Mouse (Mus musculus) limb, embryonic 10.5 days (tissue): ENCODE measurements at regions not wholly inside any gene's neighbourhood (a gene's known extent, or its start where the extent isn't known, plus 50 kb on each side); places are given as distances from the start of the nearest gene placed in this dataset.
A peak's percentile ranks its signal among the peaks of the same experiment; 100 is the strongest.

ENCODE experiments used
- DNase-seq: peaks from one replicate; pipeline ENCODE4 v3.0.0-alpha.2; 2017; ENCODE audit warnings: low spot score
- H3K27ac ChIP-seq: fragments of 300-500 bp; sonication (generic); 2 replicates; pipeline ENCODE4 v1.5.1; 2016; ENCODE audit warnings: mild to moderate bottlenecking
- H3K27me3 ChIP-seq: fragments of 300-500 bp; sonication (generic); 2 replicates; pipeline ENCODE4 v1.6.1; 2016; ENCODE audit warnings: low read depth, mild to moderate bottlenecking; ENCODE audit not compliant: poor library complexity, severe bottlenecking
- H3K36me3 ChIP-seq: fragments of 300-500 bp; sonication (generic); 2 replicates; pipeline ENCODE4 v1.6.1; 2016; ENCODE audit warnings: mild to moderate bottlenecking, moderate library complexity
- H3K4me1 ChIP-seq: fragments of 300-500 bp; sonication (generic); 2 replicates; pipeline ENCODE4 v1.6.1; 2016
- H3K4me3 ChIP-seq: fragments of 300-500 bp; sonication (generic); 2 replicates; pipeline ENCODE4 v1.5.1; 2016; ENCODE audit warnings: mild to moderate bottlenecking, moderate library complexity
- H3K9me3 ChIP-seq: fragments of 300-500 bp; sonication (generic); replicated peaks from 2 replicates; pipeline ENCODE4 v1.6.1; 2016; ENCODE audit warnings: mild to moderate bottlenecking
- WGBS: fragments of 180-500 bp; shearing (Covaris S2); methylation state at CpG from one replicate; pipeline ENCODE4 v1.1.7; 2016; 5-methylcytosine and 5-hydroxymethylcytosine counted together

GRCm38 (mm10) chr12:27076107-27076738 is 266.2 kb downstream of the Sox11 start:
- DNase-seq, result no peak
- Histone ChIP-seq H3K27me3 (no peaks in the 10 kb centered on the region), H3K9me3 (no peaks in the 10 kb centered on the region), H3K36me3 (no peaks in the 10 kb centered on the region), H3K27ac (no peak overlapping the region), H3K4me1 (peaks cover 10% of the 10 kb centered on the region; the same call in 1 of the 2 replicates), H3K4me3 (no peak overlapping the region)
- 65% methylated on average over 6 of the region's 6 CpGs for WGBS

GRCm38 (mm10) chr12:27065011-27065517 is 277.3 kb downstream of the Sox11 start:
- DNase-seq, result no peak
- Histone ChIP-seq H3K36me3 (no peaks in the 10 kb centered on the region), H3K4me3 (no peak overlapping the region), H3K9me3 (no peaks in the 10 kb centered on the region), H3K27ac (no peak overlapping the region), H3K27me3 (peaks cover 18% of the 10 kb centered on the region; the same call in 1 of the 2 replicates), H3K4me1 (peaks cover 35% of the 10 kb centered on the region)
- WGBS, result 30% methylated on average over 9 of the region's 9 CpGs

- WGBS, result 93% methylated on average over 4 of the region's 4 CpGs
- H3K27me3 ChIP-seq, result peaks cover 18% of the 10 kb centered on the region; the same call in 1 of the 2 replicates
- no peaks in the 10 kb centered on the region for H3K36me3 ChIP-seq
- no peak overlapping the region for H3K27ac ChIP-seq
- peaks cover 33% of the 10 kb centered on the region for H3K4me1 ChIP-seq
- DNase-seq, result no peak
- no peaks in the 10 kb centered on the region for H3K9me3 ChIP-seq
- no peak overlapping the region for H3K4me3 ChIP-seq
These were observed 278.9 kb downstream of the Sox11 start for GRCm38 (mm10) chr12:27063518-27063917.

GRCm38 (mm10) chr12:27062511-27063264 is 279.7 kb downstream of the Sox11 start:
- H3K27me3 ChIP-seq, result peaks cover 18% of the 10 kb centered on the region; the same call in 1 of the 2 replicates
- 76% methylated on average over 6 of the region's 6 CpGs for WGBS
- no peak for DNase-seq
- peaks cover 37% of the 10 kb centered on the region for H3K4me1 ChIP-seq
- peak overlapping the region; percentile 50 for H3K4me3 ChIP-seq
- H3K27ac ChIP-seq, result peak overlapping the region; percentile 90
- no peaks in the 10 kb centered on the region for H3K9me3 ChIP-seq
- no peaks in the 10 kb centered on the region for H3K36me3 ChIP-seq

- H3K4me1 ChIP-seq, result peaks cover 37% of the 10 kb centered on the region
These were observed 280.3 kb downstream of the Sox11 start for GRCm38 (mm10) chr12:27062061-27062461.

GRCm38 (mm10) chr12:27060899-27061762 is 281.2 kb downstream of the Sox11 start:
- Histone ChIP-seq H3K4me3 (peak overlapping the region; percentile 50), H3K27ac (peak overlapping the region; percentile 90), H3K9me3 (no peaks in the 10 kb centered on the region), H3K36me3 (no peaks in the 10 kb centered on the region), H3K27me3 (peaks cover 13% of the 10 kb centered on the region; the same call in 1 of the 2 replicates), H3K4me1 (peaks cover 37% of the 10 kb centered on the region)
- DNase-seq, result peak; percentile 53
- 25% methylated on average over 17 of the region's 17 CpGs for WGBS

More at GRCm38 (mm10) chr12:27062061-27062461, 280.3 kb downstream of the Sox11 start:
- DNase-seq, result peak; percentile 75
- no peaks in the 10 kb centered on the region for H3K9me3 ChIP-seq
- WGBS, result 3% methylated on average over 10 of the region's 10 CpGs
- H3K27me3 ChIP-seq, result peaks cover 18% of the 10 kb centered on the region; the same call in 1 of the 2 replicates
- H3K27ac ChIP-seq, result peak overlapping the region; percentile 90
- H3K4me3 ChIP-seq, result peak overlapping the region; percentile 50
- H3K36me3 ChIP-seq, result no peaks in the 10 kb centered on the region

GRCm38 (mm10) chr12:27059885-27060284 is 282.5 kb downstream of the Sox11 start:
- H3K36me3 ChIP-seq, result no peaks in the 10 kb centered on the region
- peak; percentile 59 for DNase-seq
- no peaks in the 10 kb centered on the region for H3K9me3 ChIP-seq
- no peak overlapping the region for H3K4me3 ChIP-seq
- H3K27me3 ChIP-seq, result peaks cover 3% of the 10 kb centered on the region; the same call in 1 of the 2 replicates
- 31% methylated on average over 4 of the region's 4 CpGs for WGBS
- peaks cover 34% of the 10 kb centered on the region for H3K4me1 ChIP-seq
- no peak overlapping the region for H3K27ac ChIP-seq

- no peaks in the 10 kb centered on the region for H3K9me3 ChIP-seq
- no peaks in the 10 kb centered on the region for H3K27me3 ChIP-seq
- H3K27ac ChIP-seq, result no peak overlapping the region; the same call in 1 of the 2 replicates
- H3K36me3 ChIP-seq, result no peaks in the 10 kb centered on the region
- DNase-seq, result no peak
- WGBS, result 92% methylated on average over 4 of the region's 4 CpGs
- H3K4me3 ChIP-seq, result no peak overlapping the region
- H3K4me1 ChIP-seq, result peaks cover 4% of the 10 kb centered on the region; the same call in 1 of the 2 replicates
These were observed 288.0 kb downstream of the Sox11 start for GRCm38 (mm10) chr12:27054411-27054810.

- Histone ChIP-seq H3K4me3 (no peak overlapping the region), H3K36me3 (no peaks in the 10 kb centered on the region), H3K27ac (no peak overlapping the region), H3K9me3 (no peaks in the 10 kb centered on the region), H3K27me3 (no peaks in the 10 kb centered on the region), H3K4me1 (no peaks in the 10 kb centered on the region)
- DNase-seq, result no peak
- 84% methylated on average over 2 of the region's 2 CpGs for WGBS
These were observed 304.5 kb downstream of the Sox11 start for GRCm38 (mm10) chr12:27037922-27038321.

GRCm38 (mm10) chr12:27019751-27020150 is 322.6 kb downstream of the Sox11 start:
- peaks cover 6% of the 10 kb centered on the region; the same call in 1 of the 2 replicates for H3K4me1 ChIP-seq
- H3K27me3 ChIP-seq, result no peaks in the 10 kb centered on the region
- 0 out of 2 replicates have a peak overlapping the region, but pooled peaks have one; percentile 21 for H3K27ac ChIP-seq
- no peak overlapping the region for H3K4me3 ChIP-seq
- no peaks in the 10 kb centered on the region for H3K9me3 ChIP-seq
- no peaks in the 10 kb centered on the region for H3K36me3 ChIP-seq
- 89% methylated on average over 4 of the region's 4 CpGs for WGBS
- no peak for DNase-seq

GRCm38 (mm10) chr12:27018366-27018765 is 324.0 kb downstream of the Sox11 start:
- H3K4me3 ChIP-seq, result no peak overlapping the region
- H3K36me3 ChIP-seq, result no peaks in the 10 kb centered on the region
- no peaks in the 10 kb centered on the region for H3K27me3 ChIP-seq
- H3K27ac ChIP-seq, result no peak overlapping the region
- peaks cover 6% of the 10 kb centered on the region; the same call in 1 of the 2 replicates for H3K4me1 ChIP-seq
- no peak for DNase-seq
- no peaks in the 10 kb centered on the region for H3K9me3 ChIP-seq
- WGBS, result 88% methylated on average over 7 of the region's 7 CpGs

GRCm38 (mm10) chr12:26999287-26999686 is 343.1 kb downstream of the Sox11 start:
- H3K27me3 ChIP-seq, result no peaks in the 10 kb centered on the region
- no peak for DNase-seq
- peaks cover 13% of the 10 kb centered on the region; the same call in 1 of the 2 replicates for H3K4me1 ChIP-seq
- H3K9me3 ChIP-seq, result no peaks in the 10 kb centered on the region
- H3K27ac ChIP-seq, result no peak overlapping the region
- no peaks in the 10 kb centered on the region for H3K36me3 ChIP-seq
- no peak overlapping the region for H3K4me3 ChIP-seq
